Mouse (Mus musculus): ENCODE results near the gene Bach2. TPM values are rescaled to one million over a fixed set of nuclear protein-coding genes. Genes with fewer than 3 reads are reported as not detected.
A peak's percentile ranks its signal among the peaks of the same experiment; 100 is the strongest.

Gene Bach2
- total RNA-seq, 2 experiments from 2014 or later = 10.4 to 14.4 TPM

DNA sequence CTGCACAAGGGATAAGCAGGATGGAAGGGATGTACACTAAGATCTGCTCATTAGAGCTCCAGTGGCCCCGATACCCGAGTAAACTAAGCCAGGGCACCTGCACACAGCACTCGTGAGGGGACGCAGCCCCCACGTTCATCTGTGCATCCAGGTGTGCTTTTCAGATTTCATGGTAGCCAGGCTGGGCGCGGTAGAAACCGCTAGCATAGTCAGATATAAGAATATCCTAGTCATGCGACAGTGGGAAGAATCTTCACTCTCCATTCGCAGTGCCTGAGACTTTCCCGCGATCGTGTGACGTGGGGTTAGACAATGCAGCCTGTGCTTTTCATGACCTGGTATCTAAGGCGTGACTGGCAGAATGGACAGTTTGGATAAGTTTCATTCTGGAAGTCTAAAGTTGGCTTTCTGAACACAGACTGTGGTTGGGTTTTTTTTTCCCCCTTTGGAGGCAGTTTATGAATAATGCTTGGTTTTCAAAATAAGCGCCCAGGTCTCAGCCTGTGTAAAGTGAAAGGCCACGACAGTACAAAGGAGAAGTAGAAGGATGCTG is 290.9 kb downstream of the Bach2 start:
- no peak for DNase-seq (ENCODE audit: low spot score in 2 of 2)
- intact Hi-C loops (cut with DNase I) = loop anchor here (1.0 kb wide), 1 partner anchor 226 kb away; no protein-coding TSS in a partner anchor

DNA sequence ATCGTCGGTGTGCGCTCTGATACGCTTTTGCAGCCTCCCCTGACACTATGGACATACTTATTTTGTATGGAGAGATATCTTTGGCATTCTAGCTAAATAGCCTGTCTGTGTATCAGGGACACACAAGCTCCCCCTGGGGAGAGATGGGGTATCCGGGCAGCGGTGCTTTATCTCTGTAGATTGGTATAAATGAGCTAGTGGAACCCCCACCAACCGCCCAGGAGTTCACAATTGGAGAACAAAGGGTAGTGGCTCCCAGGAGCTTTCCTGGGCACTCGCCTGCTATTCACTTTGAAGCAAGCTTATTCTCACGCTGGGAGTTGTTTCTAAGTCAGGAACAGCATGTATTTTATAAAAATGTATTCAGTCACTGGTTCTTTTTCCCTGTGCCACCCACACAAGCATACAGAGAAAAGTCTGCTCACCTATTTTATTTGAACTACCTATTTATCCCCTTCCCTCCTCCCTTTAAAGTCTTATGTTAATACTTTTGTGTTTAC is 291.9 kb downstream of the Bach2 start:
- intact Hi-C loops (cut with DNase I) = loop anchor here (2.0 to 10.0 kb wide), 3 partner anchors 68 to 476 kb away; no protein-coding TSS in a partner anchor

GRCm38 (mm10) chr4:32530921-32531846 is 292.6 kb downstream of the Bach2 start:
- peak; percentile 58 to 73 for DNase-seq (ENCODE audit: low spot score in 2 of 2)
- intact Hi-C loops (cut with DNase I) = loop anchor here (2.0 to 10.0 kb wide), 3 partner anchors 68 to 476 kb away; no protein-coding TSS in a partner anchor

More for the DNA sequence above, 291.9 kb downstream of the Bach2 start:
- DNase-seq (ENCODE audit: low spot score in 2 of 2) = no peak

GRCm38 (mm10) chr4:32532079-32532478 is 293.5 kb downstream of the Bach2 start:
- intact Hi-C loops (cut with DNase I) = loop anchor here (5.0 to 10.0 kb wide), 2 partner anchors 100 to 477 kb away; no protein-coding TSS in a partner anchor
- peak in 1 of 2 experiments; percentile 25 for DNase-seq (ENCODE audit: low spot score in 2 of 2)

- peak in 1 of 2 experiments; percentile 28 for DNase-seq (ENCODE audit: low spot score in 2 of 2)
- intact Hi-C loops (cut with DNase I) = loop anchor here (5.0 to 10.0 kb wide), 2 partner anchors 101 to 479 kb away; no protein-coding TSS in a partner anchor
Observed at GRCm38 (mm10) chr4:32533735-32534134, 295.1 kb downstream of the Bach2 start.

GRCm38 (mm10) chr4:32535626-32536025 is 297.0 kb downstream of the Bach2 start:
- intact Hi-C loops (cut with DNase I) = loop anchor here (5.0 to 10.0 kb wide), 2 partner anchors 288 to 481 kb away; no protein-coding TSS in a partner anchor
- DNase-seq (ENCODE audit: low spot score in 2 of 2) = no peak

- no peak for DNase-seq (ENCODE audit: low spot score in 2 of 2)
- intact Hi-C loops (cut with DNase I) = loop anchor here (5.0 to 10.0 kb wide), 2 partner anchors 290 to 482 kb away; no protein-coding TSS in a partner anchor
Observed at GRCm38 (mm10) chr4:32536870-32537508, 298.4 kb downstream of the Bach2 start.

GRCm38 (mm10) chr4:32538088-32538487 is 299.5 kb downstream of the Bach2 start:
- peak; percentile 67 to 69 for DNase-seq (ENCODE audit: low spot score in 2 of 2)
- intact Hi-C loops (cut with DNase I) = loop anchor here (5.0 to 10.0 kb wide), 2 partner anchors 291 to 483 kb away; no protein-coding TSS in a partner anchor

DNA sequence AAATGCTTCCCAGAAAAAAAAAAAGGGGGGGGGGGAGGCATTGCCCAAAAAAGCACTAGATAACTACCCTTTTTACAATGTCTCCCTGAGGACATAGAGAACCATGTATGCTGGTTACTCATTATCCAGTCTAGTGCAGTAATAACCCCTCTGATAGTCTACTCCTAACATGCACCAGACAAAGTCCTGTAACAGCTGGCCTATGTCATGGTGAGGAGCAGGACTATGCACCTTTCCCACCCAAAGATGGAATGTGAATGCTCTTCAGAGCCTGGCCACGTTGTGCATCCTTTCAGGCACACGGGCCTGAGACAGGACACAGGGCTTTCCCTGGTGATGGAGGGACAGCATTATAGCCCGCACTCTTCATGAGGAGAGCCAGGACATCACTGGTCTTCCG is 299.9 kb downstream of the Bach2 start:
- intact Hi-C loops (cut with DNase I) = loop anchor here (5.0 to 10.0 kb wide), 2 partner anchors 291 to 484 kb away; no protein-coding TSS in a partner anchor
- DNase-seq (ENCODE audit: low spot score in 2 of 2) = no peak

GRCm38 (mm10) chr4:32538987-32539386 is 300.4 kb downstream of the Bach2 start:
- no peak for DNase-seq (ENCODE audit: low spot score in 2 of 2)
- intact Hi-C loops (cut with DNase I) = loop anchor here (5.0 to 10.0 kb wide), 2 partner anchors 292 to 484 kb away; no protein-coding TSS in a partner anchor

DNA sequence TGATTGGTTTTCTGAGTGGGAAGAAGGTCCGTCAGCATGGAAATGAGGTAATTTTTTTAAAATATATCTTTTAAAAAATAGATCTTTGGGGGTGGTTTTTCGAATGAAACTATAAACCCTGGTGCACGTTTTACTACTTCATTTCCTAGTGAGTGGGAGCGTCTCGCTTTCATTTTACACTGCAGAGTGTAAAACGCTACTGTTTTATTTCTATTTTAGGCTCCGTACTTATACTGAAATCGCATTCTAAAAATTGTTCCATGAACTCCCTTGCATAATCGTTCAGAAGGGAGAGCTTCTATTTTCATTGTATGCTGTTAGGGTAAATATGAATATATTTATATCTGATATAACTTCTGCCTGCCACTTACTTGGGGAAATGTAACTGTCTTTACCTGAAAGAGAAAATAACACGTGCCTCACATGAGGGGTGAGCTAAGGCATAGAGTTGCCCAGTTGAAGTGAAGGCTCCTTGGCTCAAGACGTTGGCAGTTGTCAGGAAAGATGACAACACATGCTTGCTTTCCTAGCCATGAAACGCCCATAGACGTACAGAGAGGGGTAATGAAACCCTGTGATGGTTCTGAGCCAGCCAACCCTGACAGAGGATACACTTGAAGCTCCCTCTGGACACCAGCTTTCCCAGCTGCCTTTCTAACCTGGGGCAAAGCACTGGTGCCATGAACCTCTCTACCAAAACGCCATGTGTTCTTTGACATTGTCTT is 306.4 kb downstream of the Bach2 start:
- DNase-seq (ENCODE audit: low spot score in 2 of 2) = peak in 1 of 2 experiments; percentile 63
- intact Hi-C loops (cut with DNase I) = no loop called here

DNA sequence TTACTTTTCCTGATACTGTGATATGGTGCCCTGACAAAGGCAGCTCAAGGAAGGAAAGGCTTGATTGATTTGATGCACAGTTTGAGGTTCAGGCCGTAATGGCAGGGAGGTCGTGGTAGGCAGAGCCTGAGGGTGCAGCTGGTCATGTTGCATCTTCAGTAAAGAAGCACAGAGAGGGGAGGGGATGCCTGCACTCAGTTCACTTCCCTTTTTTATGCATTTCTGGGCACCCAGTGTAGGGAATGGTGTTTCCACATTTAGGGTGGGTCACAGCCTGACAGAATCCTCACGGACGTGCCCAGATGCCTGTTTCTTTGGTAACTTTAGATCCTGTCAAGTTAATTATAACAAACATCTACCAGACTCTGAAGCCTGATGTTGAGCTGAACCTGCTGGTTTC is 306.9 kb downstream of the Bach2 start:
- intact Hi-C loops (cut with DNase I) = no loop called here
- no peak for DNase-seq (ENCODE audit: low spot score in 2 of 2)

- intact Hi-C loops (cut with DNase I) = no loop called here
- DNase-seq (ENCODE audit: low spot score in 2 of 2) = no peak
Observed at GRCm38 (mm10) chr4:32549150-32549549, 310.5 kb downstream of the Bach2 start.

- intact Hi-C loops (cut with DNase I) = no loop called here
- DNase-seq (ENCODE audit: low spot score in 2 of 2) = no peak
Observed at GRCm38 (mm10) chr4:32551337-32551736, 312.7 kb downstream of the Bach2 start.

- intact Hi-C loops (cut with DNase I) = no loop called here
Observed at GRCm38 (mm10) chr4:32555506-32555905, 316.9 kb downstream of the Bach2 start.

GRCm38 (mm10) chr4:32560246-32560645 is 321.6 kb downstream of the Bach2 start:
- intact Hi-C loops (cut with DNase I) = loop anchor here (5.0 kb wide), 1 partner anchor 318 kb away; no protein-coding TSS in a partner anchor
- DNase-seq (ENCODE audit: low spot score in 2 of 2) = peak; percentile 21 to 54

More at GRCm38 (mm10) chr4:32555506-32555905, 316.9 kb downstream of the Bach2 start:
- DNase-seq (ENCODE audit: low spot score in 2 of 2) = no peak

- intact Hi-C loops (cut with DNase I) = loop anchor here (5.0 kb wide), 1 partner anchor 319 kb away; no protein-coding TSS in a partner anchor
Observed at GRCm38 (mm10) chr4:32560724-32561554, 322.3 kb downstream of the Bach2 start.

More at GRCm38 (mm10) chr4:32560724-32561554, 322.3 kb downstream of the Bach2 start:
- peak in 1 of 2 experiments; percentile 37 for DNase-seq (ENCODE audit: low spot score in 2 of 2)

Data from left cerebral cortex, postnatal 25 days (tissue).